Mouse (Mus musculus): ENCODE data around the gene Prl.
"Not testable (repeated sequence)": the region's sequence is repeated elsewhere in the genome, so short reads cannot be mapped to it uniquely, and the experiment has no call there.

Gene Prl

GRCm38 (mm10) chr13:27057270-27057669 lies at the start of gene Prl:
Gene Prl, plus strand, starts transcription at chr13:27057570.
- DNase-seq (ENCODE audit: low read depth in 2 of 2, low spot score in 2 of 2), result no peak

- no peak for DNase-seq (ENCODE audit: low read depth in 2 of 2, low spot score in 2 of 2)
Measured at GRCm38 (mm10) chr13:27026614-27027013, 30.8 kb upstream of the Prl start.

GRCm38 (mm10) chr13:27027376-27027775 lies 30.0 kb upstream of the Prl start:
- no peak for DNase-seq (ENCODE audit: low read depth in 2 of 2, low spot score in 2 of 2)

DNA sequence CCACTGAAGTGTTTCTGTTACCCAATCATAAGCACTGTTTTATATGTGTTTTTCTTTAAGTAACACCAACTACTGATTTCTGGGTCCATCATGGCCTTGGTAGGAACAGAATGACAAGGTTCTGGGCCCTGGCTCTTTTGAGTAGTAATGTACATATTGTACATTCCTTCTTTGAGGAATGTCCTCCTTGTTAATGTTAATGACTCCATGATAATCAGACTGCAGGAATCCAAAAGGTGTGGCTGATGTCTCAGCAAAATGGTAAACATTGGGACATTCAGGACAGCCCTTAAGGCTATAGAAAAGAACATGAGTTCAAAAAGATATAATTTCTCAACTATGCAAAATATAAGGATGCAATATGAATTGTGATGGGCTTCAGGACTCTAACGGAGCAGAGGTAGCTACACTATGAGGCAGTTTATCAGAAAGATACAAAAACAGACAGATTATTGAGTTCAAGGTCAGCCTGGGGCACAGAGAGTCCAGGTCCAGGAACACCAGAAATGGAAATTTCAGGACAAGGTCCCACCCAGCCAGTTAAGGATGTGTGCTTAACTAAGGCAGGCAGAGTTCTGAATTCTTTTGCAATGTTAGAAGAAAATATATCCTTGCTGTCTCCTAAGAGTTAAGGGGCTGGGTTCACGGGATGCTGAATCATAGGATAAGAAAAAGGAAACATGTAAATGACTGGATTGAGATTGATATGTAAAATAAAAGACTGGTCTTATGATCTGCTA lies 28.7 kb upstream of the Prl start:
- no peak for DNase-seq (ENCODE audit: low read depth in 2 of 2, low spot score in 2 of 2)

DNA sequence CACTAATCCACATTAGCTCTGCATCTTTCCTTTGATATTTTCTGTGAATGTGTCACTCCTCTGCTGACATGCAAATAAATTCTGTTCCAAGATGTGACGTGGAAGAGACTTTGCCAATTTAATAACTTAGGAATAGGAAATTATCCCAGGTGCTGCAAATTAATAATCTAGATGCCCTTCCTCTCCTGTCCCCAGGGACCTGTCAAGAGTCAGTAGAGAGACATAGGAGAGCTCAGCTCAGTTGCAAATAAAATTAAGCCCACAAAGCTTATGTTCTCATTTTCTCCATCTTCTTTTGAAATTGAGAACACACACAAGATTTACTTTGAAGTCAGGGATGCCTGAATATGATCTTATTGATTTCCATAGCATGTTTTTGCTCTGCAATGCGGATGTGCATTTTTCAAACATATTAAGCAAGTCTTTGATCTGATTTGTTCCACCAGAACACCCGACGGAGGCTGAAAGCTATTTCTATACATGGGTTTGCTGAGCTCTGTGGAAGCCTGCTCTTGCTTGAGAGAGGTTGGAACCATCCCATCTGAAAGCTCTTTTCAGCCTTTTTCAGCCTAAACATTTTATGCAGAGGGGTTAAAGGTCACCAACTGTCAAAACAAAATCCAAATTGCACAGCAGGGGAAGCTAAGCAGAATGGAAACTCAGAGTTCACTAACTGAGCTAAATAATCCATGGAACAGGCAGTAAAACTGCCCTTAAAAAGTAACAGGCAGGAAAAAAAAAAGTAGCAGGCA lies 26.1 kb upstream of the Prl start:
- no peak for DNase-seq (ENCODE audit: low read depth in 2 of 2, low spot score in 2 of 2)

DNA sequence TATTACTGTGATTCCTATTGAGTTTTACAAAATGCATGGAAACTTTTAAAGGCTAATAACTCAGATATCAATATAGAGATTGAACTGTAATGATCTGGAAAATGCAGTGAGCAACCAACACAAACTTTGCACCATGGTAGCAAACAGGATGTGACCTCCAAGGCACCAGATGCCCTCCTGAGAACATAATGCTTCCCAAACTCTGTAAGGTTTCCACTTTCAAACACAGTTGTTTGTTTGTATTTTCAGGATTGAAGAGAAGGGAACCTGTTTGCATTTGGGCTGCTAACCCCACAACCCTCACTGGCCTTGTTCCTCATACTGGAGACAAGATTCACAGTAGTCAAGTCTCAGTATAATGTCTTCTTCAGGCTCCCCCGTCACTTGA lies 25.5 kb upstream of the Prl start:
- no peak for DNase-seq (ENCODE audit: low read depth in 2 of 2, low spot score in 2 of 2)

- DNase-seq (ENCODE audit: low read depth in 2 of 2, low spot score in 2 of 2), result no peak
Measured at GRCm38 (mm10) chr13:27032998-27033397, 24.4 kb upstream of the Prl start.

DNA sequence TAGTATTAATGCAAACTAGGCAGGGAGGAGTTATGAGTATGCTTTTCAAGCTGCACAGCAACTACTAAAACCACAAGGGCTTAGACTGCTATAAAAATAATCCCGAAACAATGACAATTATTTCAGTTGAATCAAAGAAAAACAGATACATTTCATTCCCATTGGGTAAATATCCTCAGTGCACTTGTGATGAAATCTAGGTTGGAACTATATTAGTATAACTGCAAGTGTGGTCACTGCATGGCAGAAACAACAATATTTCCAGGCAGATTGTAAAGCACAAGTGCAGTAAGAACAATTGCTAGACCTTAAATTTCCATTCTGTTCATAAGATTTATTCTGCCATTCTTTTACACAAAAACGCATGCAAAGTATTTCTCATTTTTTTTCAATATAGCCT lies 15.2 kb upstream of the Prl start:
- DNase-seq (ENCODE audit: low read depth in 2 of 2, low spot score in 2 of 2), result no peak

GRCm38 (mm10) chr13:27043326-27043725 lies 14.0 kb upstream of the Prl start:
- DNase-seq (ENCODE audit: low read depth in 2 of 2, low spot score in 2 of 2), result no peak

GRCm38 (mm10) chr13:27059177-27059576 lies 1.8 kb downstream of the Prl start:
- DNase-seq (ENCODE audit: low read depth in 2 of 2, low spot score in 2 of 2), result no peak

DNA sequence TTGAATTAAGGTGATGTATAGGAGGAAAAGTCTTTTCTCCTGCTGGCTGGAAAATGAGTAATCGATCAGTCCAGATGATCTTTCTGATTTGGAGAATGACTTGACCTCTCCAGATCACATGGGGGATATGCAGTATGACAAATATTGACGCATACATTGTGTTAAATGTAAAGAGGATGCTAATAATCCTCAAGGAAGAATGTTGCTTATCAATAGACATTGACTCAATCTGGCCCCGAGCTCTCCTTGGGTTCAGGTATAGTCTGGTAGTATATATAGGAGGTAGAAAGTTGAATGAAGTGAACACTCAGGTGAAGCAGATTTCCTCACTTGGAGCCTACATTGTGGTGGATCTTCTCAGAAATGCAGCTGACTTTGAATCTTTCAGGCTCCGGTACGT lies 36.5 kb downstream of the Prl start, which contains the start of gene Prl3d1:
Gene Prl3d1 (plus strand): TSS at position 301 of the 400 bp plus-strand sequence.
- DNase-seq (ENCODE audit: low read depth in 2 of 2, low spot score in 2 of 2), result not testable (repeated sequence)
